Mouse (Mus musculus) hindbrain, embryonic 11.5 days (tissue): Measurements from ENCODE around the gene Arl9. TPM values are rescaled to one million over a fixed set of nuclear protein-coding genes. Genes with fewer than 3 reads are reported as not detected.
"Not testable (repeated sequence)": the region's sequence is repeated elsewhere in the genome, so short reads cannot be mapped to it uniquely, and the experiment has no call there.

Source experiments
- ATAC-seq: fragments of 200-750 bp; cut with Nextera tagmentation; 2 replicates; pipeline ENCODE4 v1.8.0; 2017; ENCODE audit warnings: mild to moderate bottlenecking, moderate TSS enrichment, moderate library complexity; ENCODE audit not compliant: low FRiP score
- DNase-seq: peaks from one replicate; pipeline ENCODE4 v3.0.0-alpha.2; 2015; ENCODE audit warnings: low spot score
- H3K27ac ChIP-seq: fragments of 300-500 bp; sonication (generic); 2 replicates; pipeline ENCODE4 v1.5.1; 2014; ENCODE audit warnings: mild to moderate bottlenecking, low read depth, low read length
- H3K27me3 ChIP-seq: fragments of 300-500 bp; sonication (generic); 2 replicates; pipeline ENCODE4 v1.6.1; 2014; ENCODE audit warnings: mild to moderate bottlenecking, low read length, moderate library complexity, mixed read lengths; ENCODE audit not compliant: control insufficient read depth, insufficient read depth
- H3K36me3 ChIP-seq: fragments of 300-500 bp; sonication (generic); 2 replicates; pipeline ENCODE4 v1.6.1; 2014; ENCODE audit warnings: mild to moderate bottlenecking, low read length, moderate library complexity, mixed read lengths; ENCODE audit not compliant: control insufficient read depth, insufficient read depth
- H3K4me1 ChIP-seq: fragments of 300-500 bp; sonication (generic); replicated peaks from 2 replicates; pipeline ENCODE4 v1.6.1; 2014; ENCODE audit warnings: low read length, mixed read lengths; ENCODE audit not compliant: control insufficient read depth, insufficient read depth
- H3K4me2 ChIP-seq: fragments of 300-500 bp; sonication (generic); replicated peaks from 2 replicates; pipeline ENCODE4 v1.6.1; 2014; ENCODE audit warnings: mild to moderate bottlenecking, low read depth, low read length
- H3K4me3 ChIP-seq: fragments of 300-500 bp; sonication (generic); 2 replicates; pipeline ENCODE4 v1.5.1; 2014; ENCODE audit warnings: low read depth, low read length
- H3K9ac ChIP-seq: fragments of 300-500 bp; sonication (generic); 2 replicates; pipeline ENCODE4 v1.6.1; 2014; ENCODE audit warnings: low read depth, low read length
- H3K9me3 ChIP-seq: fragments of 300-500 bp; sonication (generic); 2 replicates; pipeline ENCODE4 v1.6.1; 2016; ENCODE audit warnings: low read length; ENCODE audit not compliant: control insufficient read depth
- WGBS: fragments of 180-500 bp; shearing (Covaris S2); extraction: QIAGEN DNeasy Blood & Tissue Kit; methylation state at CpG from one replicate; pipeline ENCODE4 v1.1.7; 2014; 5-methylcytosine and 5-hydroxymethylcytosine counted together
- polyA plus RNA-seq: library from polyadenylated mRNA; unstranded; fragments of >200 nt; fragmentation: Nextera tagmentation; extraction: Ambion mirVana; gene quantifications from 2 replicates; pipeline ENCODE4 v1.2.1, GENCODE M21; 2014

Gene Arl9
- polyA plus RNA-seq, 1 experiment from 2014 or later: 0.66 TPM

GRCm38 (mm10) chr5:76971115-76971514 is 32.7 kb upstream of the Arl9 start:
- not testable (repeated sequence) for H3K4me1 ChIP-seq, H3K9ac ChIP-seq, H3K27me3 ChIP-seq, H3K4me3 ChIP-seq, DNase-seq, H3K36me3 ChIP-seq, H3K27ac ChIP-seq, H3K4me2 ChIP-seq, ATAC-seq, H3K9me3 ChIP-seq
- 84% methylated on average over 1 of the region's 1 CpGs for WGBS

GRCm38 (mm10) chr5:76973488-76973887 is 30.4 kb upstream of the Arl9 start:
- Histone ChIP-seq H3K27ac (no peak overlapping the region), H3K4me3 (peak overlapping the region; percentile 94; the same call in 1 of the 2 replicates), H3K36me3 (peaks cover 6% of the 10 kb centered on the region; the same call in 1 of the 2 replicates), H3K27me3 (no peaks in the 10 kb centered on the region), H3K4me2 (peak overlapping the region; percentile 79), H3K4me1 (no peaks in the 10 kb centered on the region), H3K9me3 (no peaks in the 10 kb centered on the region), H3K9ac (no peak overlapping the region)
- DNase-seq (no peak), ATAC-seq (no peak)
- WGBS: 72% methylated on average over 3 of the region's 3 CpGs

GRCm38 (mm10) chr5:76974207-76974553 is 29.7 kb upstream of the Arl9 start:
- Histone ChIP-seq H3K36me3 (peaks cover 2% of the 10 kb centered on the region; the same call in 1 of the 2 replicates), H3K4me1 (no peaks in the 10 kb centered on the region), H3K27ac (no peak overlapping the region)

GRCm38 (mm10) chr5:76974554-76975285 is 29.1 kb upstream of the Arl9 start, which contains the start of gene Srp72:
Srp72 (plus strand) TSS chr5:76974683.
- under 1% methylated on average over 60 of the region's 60 CpGs for WGBS
- ATAC-seq: peak; percentile 94
- Histone ChIP-seq H3K4me2 (peak within 1 kb of the TSS; percentile 79), H3K36me3 (no peaks in the 10 kb centered on the region), H3K4me1 (no peaks in the 10 kb centered on the region), H3K27me3 (no peaks in the 10 kb centered on the region), H3K9me3 (no peaks in the 10 kb centered on the region), H3K4me3 (peak within 1 kb of the TSS; percentile 94), H3K27ac (peak within 1 kb of the TSS; percentile 78), H3K9ac (peak within 1 kb of the TSS; percentile 81)
- DNase-seq: peak; percentile 92

More at GRCm38 (mm10) chr5:76974207-76974553, 29.7 kb upstream of the Arl9 start:
- H3K4me3 ChIP-seq: peak overlapping the region; percentile 94
- H3K9me3 ChIP-seq: no peaks in the 10 kb centered on the region
- WGBS: 3% methylated on average over 17 of the region's 17 CpGs
- ATAC-seq: no peak
- H3K27me3 ChIP-seq: no peaks in the 10 kb centered on the region
- peak overlapping the region; percentile 81 for H3K9ac ChIP-seq
- peak overlapping the region; percentile 79 for H3K4me2 ChIP-seq
- DNase-seq: no peak

- Histone ChIP-seq H3K9me3 (no peaks in the 10 kb centered on the region), H3K27me3 (no peaks in the 10 kb centered on the region), H3K4me3 (no peak overlapping the region; the same call in 1 of the 2 replicates), H3K4me2 (no peak overlapping the region; the same call in 1 of the 2 replicates), H3K36me3 (peaks cover 4% of the 10 kb centered on the region; the same call in 1 of the 2 replicates), H3K4me1 (no peaks in the 10 kb centered on the region), H3K9ac (no peak overlapping the region), H3K27ac (no peak overlapping the region)
- no peak for DNase-seq
- 92% methylated on average over 8 of the region's 8 CpGs for WGBS
- no peak for ATAC-seq
Measured at GRCm38 (mm10) chr5:76975736-76976135, 28.1 kb upstream of the Arl9 start.

GRCm38 (mm10) chr5:76984015-76984414 is 19.8 kb upstream of the Arl9 start:
- Histone ChIP-seq H3K27ac (no peak overlapping the region), H3K36me3 (peaks cover 20% of the 10 kb centered on the region), H3K9me3 (no peaks in the 10 kb centered on the region), H3K4me1 (no peaks in the 10 kb centered on the region), H3K4me2 (no peak overlapping the region), H3K9ac (no peak overlapping the region), H3K4me3 (no peak overlapping the region), H3K27me3 (no peaks in the 10 kb centered on the region)
- 93% methylated on average over 11 of the region's 11 CpGs for WGBS
- ATAC-seq: no peak
- DNase-seq: no peak

GRCm38 (mm10) chr5:76990789-76991188 is 13.1 kb upstream of the Arl9 start:
- H3K36me3 ChIP-seq: peaks cover 3% of the 10 kb centered on the region; the same call in 1 of the 2 replicates
- H3K4me1 ChIP-seq: no peaks in the 10 kb centered on the region
- no peak for ATAC-seq

GRCm38 (mm10) chr5:76993174-76993814 is 10.6 kb upstream of the Arl9 start:
- Histone ChIP-seq H3K27ac (no peak overlapping the region), H3K36me3 (peaks cover 6% of the 10 kb centered on the region), H3K9ac (no peak overlapping the region), H3K4me1 (no peaks in the 10 kb centered on the region), H3K9me3 (no peaks in the 10 kb centered on the region), H3K27me3 (no peaks in the 10 kb centered on the region), H3K4me2 (no peak overlapping the region), H3K4me3 (no peak overlapping the region)
- no peak for DNase-seq
- ATAC-seq: no peak
- WGBS: 90% methylated on average over 5 of the region's 5 CpGs

More at GRCm38 (mm10) chr5:76990789-76991188, 13.1 kb upstream of the Arl9 start:
- H3K9ac ChIP-seq: no peak overlapping the region
- no peaks in the 10 kb centered on the region for H3K9me3 ChIP-seq
- whole genome bisulfite sequencing: 95% methylated on average over 3 of the region's 3 CpGs
- no peak overlapping the region for H3K4me3 ChIP-seq
- no peak overlapping the region for H3K4me2 ChIP-seq
- DNase-seq: no peak
- H3K27me3 ChIP-seq: no peaks in the 10 kb centered on the region
- no peak overlapping the region for H3K27ac ChIP-seq
